Mouse (Mus musculus) neural tube, embryonic 10.5 days (tissue): ENCODE results near the gene Atxn1.

ENCODE experiments used
- DNase-seq: peaks from one replicate; pipeline ENCODE4 v3.0.0-alpha.2; 2017; ENCODE audit warnings: low spot score; ENCODE audit errors: extremely low spot score

Gene Atxn1

DNA sequence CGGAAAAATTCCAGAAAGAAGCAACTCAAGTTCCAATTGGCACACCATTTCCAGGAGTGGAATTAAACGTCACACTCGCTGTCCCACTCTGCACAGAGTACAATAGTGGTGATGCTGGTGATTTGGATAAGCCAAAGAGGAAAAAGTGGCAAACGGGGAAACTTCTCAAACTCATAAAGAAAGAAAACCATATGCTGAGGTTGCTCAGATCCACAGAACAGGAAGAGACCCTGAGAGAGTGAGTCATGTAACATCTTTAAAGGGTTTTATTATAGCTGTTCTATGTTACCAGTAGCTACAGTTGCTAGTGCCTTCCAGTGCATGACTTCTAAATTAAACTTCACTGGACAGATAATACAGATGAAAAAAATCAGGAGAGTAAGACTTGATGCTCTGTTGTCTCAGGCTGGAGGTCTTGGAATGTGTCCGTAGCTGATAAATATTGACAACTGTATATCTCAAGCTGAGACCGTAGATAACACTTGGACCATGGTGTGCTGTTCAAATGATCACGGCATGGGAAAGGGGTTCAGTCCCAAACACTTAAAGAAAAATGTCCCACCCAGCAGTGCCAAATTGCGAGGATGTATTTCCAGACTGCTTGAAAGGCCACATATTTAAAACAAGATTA, 98.1 kb downstream of the Atxn1 start:
- DNase-seq, result no peak

DNA sequence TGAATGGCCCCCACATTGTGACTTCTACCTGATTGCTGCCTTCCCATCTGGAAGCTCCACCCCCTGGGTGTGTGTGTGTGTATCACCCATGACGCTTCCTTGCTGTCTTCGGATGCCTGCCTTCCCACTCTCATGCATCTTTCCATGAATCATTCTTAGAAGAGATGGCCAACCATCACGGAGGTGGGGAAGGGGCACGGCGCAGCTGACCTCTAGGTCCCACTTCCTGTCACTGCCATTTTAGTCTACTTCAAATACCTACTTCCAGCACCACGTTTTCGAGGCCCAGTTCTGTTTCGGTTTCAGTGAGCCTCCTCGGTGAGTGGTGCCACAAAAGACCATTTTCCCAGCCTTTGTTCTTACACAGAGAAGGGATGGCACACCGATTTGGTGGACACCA, 99.2 kb downstream of the Atxn1 start:
- no peak for DNase-seq

DNA sequence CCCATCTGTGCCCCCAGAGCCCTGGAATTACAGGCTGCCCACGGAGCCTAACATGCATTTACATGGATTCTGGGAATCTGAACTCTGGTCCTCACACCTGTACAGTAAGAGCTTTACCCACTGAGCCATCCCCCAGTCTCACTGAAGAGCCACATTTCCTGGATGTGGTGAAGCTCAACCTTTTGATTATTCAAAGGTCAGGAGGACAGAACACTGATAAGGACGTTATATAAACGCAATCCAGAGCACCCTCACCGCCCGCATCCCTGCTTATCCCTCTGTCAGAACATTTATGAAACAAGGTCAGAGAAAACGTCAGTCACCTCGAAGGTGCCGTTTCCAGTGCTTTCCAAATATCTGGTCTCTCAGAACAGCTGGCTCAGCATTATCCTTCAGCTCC, 101.0 kb downstream of the Atxn1 start:
- no peak for DNase-seq

DNA sequence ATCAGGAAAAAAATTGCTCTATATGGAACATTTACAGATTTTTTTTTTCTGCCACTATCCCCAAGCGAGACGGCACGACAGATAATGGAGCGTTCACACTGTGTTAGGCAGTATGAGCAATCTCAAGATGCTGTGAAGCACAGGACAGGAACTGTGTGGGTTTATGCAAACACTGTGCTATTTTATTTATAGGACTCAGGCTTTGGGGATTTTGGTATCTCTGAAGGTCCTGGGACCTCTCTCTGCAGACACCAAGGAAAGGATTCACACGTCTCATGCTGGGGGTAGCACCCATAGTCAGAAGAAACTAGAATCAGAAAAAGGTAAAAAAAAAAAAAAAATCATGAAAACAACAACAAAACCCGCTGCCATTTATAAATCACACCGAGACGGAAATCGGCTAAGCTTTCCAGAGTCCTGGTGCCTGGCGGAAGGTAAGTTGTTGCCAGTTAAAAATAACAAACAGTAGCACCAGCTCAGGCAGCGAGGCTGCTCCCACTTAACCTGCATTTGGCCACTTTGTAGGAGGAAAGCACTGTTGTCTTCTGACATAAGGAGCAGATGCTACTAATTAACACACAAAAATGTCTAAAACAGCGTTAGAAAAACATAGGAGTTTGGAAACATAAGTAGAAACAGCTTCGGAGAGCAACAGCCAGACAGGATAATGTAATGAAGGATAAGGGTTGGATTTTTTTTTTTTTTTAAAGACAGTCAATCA, 102.8 kb downstream of the Atxn1 start:
- DNase-seq, result no peak

DNA sequence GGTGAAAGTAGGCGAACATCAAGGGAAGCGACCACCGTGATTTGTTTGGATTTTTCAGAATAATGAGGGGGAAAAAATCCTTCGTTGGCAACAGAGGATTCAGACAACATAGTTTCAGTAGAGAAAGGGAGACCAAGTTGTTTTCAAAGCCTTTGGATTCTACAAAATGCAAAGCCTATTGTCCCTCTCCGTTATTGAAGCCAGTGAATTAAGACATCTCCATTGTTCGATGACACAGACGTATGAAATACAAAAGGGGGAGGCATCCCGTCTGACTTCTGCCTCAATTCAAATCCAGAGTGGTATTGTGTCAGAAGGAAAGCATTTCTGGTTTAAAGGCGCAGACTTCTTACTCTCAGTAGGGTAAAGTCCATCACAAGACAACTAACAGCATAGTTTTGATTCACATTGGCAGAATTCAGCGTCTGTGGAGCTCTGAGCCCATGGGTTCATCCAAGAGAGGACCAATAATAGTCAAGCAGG, 103.7 kb downstream of the Atxn1 start:
- DNase-seq, result no peak

DNA sequence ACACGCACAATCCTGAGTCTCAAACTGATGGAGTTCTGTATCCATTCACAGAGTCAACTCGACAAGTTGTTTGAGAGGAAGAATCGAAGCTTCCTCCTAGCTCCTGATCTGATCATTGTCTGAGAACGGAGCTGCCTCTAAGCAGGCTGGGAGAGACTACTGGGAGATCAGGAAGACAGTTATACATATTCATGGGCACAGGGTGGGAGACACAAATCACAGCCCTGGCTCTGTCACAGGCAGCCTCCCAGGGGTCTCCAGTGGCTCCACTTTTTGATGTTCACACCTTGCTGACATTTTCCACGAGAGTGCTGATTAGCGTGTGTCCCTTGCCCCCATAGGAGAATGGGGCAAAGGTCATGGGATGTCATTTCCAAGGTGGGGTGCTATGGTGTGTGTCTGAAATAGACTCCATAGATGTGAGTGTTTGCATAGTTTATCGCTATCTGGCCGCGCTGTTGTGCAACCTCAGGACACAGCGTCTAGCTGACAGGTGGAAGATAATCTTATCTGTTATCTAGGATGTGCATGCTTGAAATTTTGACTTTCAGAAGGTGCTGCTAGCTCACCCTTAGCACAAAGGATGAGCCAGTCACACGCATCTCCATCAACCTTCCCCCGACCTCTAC, 105.6 kb downstream of the Atxn1 start:
- no peak for DNase-seq

DNA sequence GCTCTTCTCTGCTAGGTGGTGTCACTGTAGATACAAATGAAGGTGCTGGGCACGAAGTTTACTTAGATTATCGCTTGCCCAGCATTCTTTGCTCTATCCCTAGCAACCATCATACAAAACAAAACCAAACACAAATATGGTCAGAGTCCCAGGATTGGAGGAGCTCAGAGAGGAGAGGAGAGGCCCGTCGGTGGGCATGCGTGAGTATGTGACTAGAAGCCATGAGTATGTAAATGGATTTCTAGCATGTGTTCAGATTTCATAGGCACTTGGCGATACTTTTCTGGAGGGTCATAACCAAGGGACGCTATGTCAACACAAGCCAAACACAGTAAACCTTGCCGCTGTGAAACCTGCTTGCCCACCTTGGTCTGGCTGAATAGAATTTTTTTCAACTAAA, 107.4 kb downstream of the Atxn1 start:
- DNase-seq, result no peak

DNA sequence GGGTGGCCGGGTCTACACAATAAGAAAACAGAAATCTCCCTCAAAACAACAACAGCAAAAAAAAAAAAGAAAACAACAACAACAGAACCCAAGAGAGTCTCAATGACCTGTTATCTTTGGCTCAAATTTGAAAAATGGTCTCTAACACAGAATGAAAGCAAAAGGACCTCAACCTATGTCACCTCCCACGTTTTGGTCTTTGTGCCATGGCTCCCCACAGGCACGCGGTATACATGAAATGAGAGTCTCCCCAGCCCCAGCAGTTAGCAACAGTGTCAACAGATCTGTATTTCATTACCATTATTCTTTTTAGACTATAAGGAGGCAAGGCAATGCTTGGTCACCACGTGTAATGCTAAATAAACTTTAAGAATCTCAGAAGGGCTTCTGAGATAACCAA, 110.3 kb downstream of the Atxn1 start:
- no peak for DNase-seq

DNA sequence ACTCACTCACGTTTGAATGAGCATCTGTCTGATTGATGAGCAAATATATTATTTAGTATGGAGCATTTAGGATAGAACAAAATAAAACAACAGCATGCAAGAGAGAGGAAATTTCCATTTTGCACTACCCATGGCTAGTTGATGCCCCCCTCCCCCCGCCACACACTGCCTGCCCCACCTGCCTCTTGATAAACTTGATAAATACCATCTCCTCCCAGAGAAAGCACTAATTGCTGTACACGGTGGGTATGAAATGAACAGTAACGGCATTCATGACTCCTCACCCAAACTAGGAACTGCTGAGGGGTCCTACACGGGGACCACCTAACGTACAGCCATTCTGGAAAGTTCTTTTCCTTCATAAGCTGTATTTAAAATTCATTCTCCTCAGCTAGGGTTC, 111.1 kb downstream of the Atxn1 start:
- DNase-seq, result no peak

DNA sequence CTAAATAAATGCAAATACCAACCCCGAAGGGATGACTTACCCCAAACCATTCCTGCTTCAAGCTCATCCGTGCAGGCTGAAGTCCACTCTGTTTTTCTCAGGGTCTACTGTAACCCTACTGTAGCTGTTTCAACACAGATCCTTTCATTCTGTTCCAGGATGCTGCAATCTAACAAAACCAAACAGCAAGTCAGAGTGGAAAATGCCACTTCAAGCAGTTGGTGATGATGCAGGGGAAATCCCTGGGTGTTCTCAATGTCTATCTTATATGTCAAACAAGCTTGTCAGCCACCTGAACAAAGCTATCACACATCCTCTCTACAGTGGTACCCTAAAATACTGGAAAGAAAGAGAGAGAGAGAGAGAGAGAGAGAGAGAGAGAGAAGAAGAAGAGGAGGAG, 112.5 kb downstream of the Atxn1 start:
- no peak for DNase-seq

DNA sequence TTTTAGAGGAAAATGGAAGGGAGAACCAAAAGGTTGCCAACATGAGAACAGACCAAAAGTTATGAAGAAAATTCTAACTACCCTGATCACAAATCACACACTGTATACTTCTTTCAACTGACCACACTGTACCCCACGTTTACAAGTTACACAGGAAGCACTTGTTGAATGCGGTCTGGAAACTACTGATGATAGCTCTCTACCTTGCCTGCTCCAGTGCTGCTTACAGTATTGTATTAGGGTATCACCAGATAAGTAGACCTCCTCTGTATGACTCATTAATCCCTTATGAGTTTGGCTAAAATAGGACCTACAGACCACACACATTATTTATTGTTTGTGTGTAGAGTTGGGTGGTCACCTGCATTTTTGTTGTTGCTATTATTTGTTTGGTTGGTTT, 113.1 kb downstream of the Atxn1 start:
- no peak for DNase-seq

DNA sequence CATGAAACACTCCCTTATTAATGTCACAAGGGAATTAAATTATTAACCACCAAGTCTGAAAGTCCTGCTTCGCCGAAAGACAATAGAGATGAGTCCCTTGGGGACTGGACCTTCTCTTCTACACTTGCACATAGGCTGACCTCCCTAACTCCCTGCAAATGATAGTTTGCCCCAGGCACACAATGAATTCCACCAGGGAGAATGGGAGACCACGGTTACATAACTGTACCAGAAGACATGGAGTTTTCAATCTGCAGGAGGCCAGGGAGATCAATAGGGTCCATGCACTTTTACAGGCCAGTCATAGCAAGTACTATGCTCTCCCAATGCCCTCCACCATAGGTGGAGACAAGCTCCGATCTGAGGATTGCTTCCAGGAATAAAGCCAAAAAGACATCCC, 113.7 kb downstream of the Atxn1 start:
- DNase-seq, result no peak

DNA sequence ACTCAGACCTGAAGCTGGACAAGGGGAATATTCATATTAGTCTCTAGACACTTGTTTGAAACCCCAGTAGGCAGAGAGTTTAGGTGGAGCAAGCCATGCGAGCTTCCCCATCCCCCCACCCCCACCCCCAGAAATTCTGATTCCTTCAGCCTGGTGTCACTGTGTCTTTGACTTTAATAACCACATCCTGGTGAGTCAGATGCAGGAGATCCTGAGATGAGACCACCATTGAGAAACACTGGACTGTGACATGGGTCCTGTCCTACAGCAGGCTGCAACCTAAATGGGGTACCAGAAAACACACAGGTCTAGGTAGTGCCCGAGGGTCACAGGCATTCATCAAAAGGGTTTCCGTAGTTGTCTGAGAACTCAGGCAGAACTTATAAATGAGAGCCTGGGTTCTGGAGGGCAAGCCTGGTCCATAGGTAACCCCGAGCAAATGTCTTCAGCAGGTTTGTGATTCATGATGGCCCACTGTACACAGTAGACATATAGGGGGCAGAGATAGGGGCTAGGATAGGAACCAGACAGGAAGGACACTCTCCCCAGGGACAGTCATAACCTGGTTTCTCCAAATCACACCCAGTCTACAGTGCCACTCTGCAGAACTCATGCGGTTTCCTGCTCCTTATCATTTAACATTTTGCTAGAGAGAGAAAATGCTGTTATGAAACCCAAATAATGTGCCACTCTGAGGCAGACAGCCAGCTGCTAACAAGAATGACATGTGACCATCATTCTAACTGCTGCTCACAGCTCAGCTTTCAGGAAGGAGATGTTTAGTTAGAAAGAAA, 114.4 kb downstream of the Atxn1 start:
- DNase-seq, result no peak

DNA sequence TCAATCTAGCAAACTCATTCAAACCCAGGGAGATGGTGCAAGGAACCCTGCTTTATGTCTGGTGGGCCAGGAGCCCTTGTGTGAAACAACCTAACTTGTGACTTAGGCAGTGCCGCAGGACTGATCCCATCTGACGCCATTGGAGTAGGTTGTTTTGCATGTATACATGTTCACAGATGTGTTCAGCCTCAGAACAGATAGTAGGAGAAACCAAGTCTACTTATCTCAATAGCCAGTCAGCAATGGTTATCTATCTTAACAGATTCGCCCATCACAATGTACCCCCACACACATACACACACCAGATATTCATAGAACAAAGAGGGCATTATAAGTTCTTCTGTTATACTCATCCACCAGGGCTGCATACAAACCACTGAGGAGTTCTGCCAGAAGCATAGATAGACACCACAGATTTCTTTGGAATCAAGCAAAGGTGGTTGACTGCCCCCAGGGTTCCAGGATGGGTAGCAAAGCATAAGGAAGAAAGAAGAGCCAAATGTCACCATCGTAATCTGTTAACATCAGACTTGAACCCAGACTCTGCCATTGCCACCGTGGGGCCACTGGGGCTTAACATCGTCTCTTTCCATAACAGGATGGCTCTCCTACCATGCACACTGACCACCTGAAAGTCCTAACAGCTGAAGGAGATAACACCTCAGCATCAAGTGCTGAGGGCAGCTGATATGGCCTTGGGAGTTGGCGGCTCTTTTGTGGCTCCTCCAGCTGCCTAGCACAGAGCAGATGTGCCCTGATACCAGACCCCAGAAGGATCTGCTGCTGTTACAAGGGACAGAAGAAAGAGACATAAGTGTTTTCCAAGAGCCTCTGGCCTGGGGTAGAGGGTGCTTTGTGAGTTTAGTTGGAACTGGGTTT, 115.4 kb downstream of the Atxn1 start:
- DNase-seq, result no peak

DNA sequence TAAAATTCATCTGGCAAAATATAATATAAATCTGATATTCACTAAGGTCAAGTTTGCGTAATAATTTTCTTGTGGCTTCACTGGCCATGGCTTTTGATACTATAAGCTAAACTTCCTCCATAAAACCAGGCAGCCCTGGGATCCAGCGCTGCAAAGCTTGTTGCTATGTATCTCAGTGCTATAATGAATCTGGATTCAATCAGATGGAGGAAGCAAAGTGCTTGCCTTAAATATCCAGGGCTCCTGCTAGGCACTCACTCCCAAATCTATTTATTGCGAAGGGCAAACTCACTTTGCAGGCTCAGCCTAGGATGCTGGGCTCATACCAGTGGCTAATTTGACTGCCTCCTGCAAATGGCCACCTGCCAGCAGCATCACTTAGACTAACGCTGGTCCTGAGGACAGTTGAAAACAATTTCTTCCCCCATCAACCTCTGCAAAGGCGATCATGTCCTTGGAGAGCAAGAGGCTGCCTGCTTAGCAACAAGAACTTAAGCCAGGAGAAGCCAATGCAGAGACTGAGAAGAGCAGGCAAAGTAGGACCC, 122.2 kb downstream of the Atxn1 start:
- DNase-seq, result no peak

DNA sequence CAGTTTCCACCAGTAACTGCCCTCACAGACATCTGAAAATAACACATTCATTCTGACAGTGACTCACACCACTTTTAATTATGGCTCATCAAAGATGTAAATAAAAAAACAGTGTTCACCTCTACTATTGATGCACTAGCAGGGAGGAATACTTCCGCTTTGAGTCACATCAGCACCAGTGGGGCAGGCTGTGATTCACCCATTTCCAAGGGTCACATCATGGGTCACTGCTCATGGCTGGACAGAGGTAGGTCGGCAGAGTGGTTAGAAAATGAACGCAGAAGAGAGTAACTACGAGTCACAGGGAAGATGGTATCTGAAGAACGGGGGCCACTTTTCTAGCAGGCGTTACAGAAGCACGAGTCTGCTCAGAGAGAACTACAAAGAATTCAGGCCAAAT, 124.9 kb downstream of the Atxn1 start:
- no peak for DNase-seq

DNA sequence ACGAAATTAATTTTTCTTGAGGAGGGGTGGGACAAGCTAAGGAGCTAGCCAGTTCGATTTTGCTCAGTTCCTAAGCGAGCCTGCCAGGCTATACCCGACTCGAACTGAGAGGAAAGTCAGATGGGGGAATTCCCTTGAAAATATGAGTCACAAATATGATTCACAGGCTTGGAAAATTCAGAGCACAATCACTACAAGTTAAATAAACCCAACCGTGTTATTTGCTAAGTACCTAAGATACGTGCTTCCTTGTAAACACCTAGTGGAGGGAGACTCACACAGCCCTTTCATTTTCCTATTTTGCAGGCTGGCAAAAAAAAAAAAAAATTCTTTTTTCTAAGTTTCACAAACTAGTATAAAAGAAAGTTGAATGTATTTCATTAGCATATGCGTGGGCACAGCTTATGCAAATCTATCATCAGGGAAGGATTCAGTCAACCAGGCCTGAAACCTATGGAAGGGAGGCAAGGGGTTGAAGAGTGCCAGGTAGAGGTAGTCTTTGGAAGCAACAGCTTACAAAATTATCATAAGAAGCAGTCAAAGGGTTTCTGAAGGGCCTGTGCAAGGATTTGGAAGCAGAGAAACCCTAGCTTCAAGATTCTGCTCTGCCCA, 127.1 kb downstream of the Atxn1 start:
- DNase-seq, result no peak

DNA sequence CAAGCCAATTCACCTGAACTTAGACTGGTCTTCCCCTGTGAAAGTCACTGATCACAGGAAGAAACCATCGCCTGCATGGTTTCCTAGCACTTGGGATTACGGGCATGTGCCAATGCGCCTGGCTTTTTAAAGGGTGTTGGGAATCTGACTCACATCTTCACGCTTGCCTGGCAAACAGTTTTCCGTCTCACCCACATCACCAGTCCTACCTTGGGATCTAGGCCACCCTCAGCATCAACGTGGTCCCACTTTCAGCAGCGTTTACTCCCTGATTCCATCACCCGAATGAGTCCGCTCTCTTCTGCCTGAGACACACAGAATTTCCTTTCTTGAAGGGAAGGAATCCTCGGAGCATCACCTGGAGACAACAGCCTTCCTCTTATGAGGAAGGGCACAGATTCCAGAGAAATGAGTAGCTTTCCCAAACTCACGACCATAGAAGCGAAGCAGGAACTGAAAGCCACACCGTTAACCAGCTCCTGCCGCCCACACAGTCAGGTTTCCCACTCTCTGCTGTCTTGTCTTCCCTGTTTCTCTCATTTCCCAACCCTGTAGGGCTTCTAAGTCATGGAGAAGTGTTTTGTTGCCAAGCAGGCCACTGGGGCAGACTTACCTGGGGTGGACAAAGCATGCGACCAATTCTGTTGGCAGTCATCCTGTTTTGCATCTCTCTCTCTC, 128.3 kb downstream of the Atxn1 start:
- DNase-seq, result no peak

DNA sequence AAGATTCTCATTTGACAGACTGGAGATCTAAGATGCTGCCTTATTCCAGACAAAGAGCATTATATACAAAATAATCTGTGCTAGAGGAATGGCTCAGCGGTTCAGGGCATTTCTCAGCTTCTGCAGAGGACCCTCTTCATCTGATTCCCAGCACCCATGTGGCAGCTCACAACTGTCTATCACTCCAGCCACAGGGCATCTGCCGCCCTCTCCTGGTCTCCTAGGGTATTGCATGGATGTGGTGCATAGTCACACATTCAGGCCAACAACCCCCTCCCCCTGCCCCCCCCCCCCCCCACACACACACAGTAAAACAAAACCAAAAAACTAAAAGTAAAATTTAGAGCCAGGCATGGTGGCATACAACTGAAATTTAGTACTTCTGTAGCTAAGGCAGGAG, 130.5 kb downstream of the Atxn1 start:
- no peak for DNase-seq
